Mouse (Mus musculus) neural tube, postnatal 0 days (tissue): ENCODE results near the gene Gzmn. TPM values are rescaled to one million over a fixed set of nuclear protein-coding genes. Genes with fewer than 3 reads are reported as not detected.

Experiments
- polyA plus RNA-seq: library from polyadenylated mRNA; unstranded; fragments of >200 nt; fragmentation: Nextera tagmentation; extraction: Ambion mirVana; gene quantifications from 2 replicates; pipeline ENCODE4 v1.2.1, GENCODE M21; 2015

The Gzmn gene
- polyA plus RNA-seq = not detected in 2 replicates

GRCm38 (mm10) chr14:56174499-56174898 lies at the start of gene Gzmn:
Gene Gzmn, minus strand, starts transcription at chr14:56174599.

GRCm38 (mm10) chr14:56211317-56211716 lies 36.9 kb upstream of the Gzmn start, which contains the start of gene Gzmf:
Gene Gzmf, minus strand, starts transcription at chr14:56211417.

DNA sequence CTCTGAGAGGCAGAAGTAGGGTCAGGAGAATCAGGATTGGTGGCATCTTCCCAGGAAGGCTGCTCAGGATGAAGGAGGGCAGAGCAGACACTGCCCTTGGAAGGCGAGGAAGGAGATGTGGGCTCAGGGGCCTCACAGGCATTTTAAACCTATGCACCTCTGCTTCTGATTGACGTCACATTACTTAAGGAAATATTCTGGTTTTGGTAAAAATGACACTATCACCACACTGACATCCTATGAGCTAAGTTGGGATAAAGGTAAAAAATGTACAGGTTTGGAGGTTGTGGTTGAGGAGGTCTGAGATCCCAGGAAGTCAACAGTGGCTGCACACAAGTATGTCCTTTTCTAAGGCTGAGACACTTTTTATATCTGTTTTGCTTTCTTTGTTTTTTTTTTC lies 14.9 kb downstream of the Gzmn start, which contains the start of gene Gzmg:
Gene Gzmg (minus strand): TSS at position 101 of the 400 bp plus-strand sequence.

DNA sequence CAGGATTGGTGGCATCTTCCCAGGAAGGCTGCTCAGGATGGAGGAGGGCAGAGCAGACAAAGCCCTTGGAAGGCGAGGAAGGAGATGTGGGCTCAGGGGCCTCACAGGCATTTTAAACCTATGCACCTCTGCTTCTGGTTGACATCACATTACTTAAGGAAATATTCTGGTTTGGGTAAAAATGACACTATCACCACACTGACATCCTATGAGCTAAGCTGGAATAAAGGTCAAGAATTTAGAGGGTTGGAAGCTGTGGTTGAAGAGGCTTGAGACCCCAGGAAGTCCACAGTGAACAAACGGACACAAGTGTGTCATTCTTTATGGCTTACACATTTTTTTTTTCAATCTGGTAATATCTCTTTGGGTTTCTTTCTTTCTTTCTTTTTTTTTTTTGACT lies 41.9 kb downstream of the Gzmn start, which contains the start of gene Gzmd:
Gene Gzmd (minus strand): TSS at position 101 of the 400 bp plus-strand sequence.

GRCm38 (mm10) chr14:56120525-56120924 lies 53.9 kb downstream of the Gzmn start, which contains the start of gene Gzme:
Gene Gzme, minus strand, starts transcription at chr14:56120625.

Other genes starting within 250 kb of the Gzmn start
- 0.43 and 0.57 TPM in 2 replicates for gene Cma1, start 229.9 kb downstream of the Gzmn start, polyA plus RNA-seq
- gene Cma2, start 223.6 kb downstream of the Gzmn start, polyA plus RNA-seq = not detected in 2 replicates
- gene Mcpt1, start 156.6 kb downstream of the Gzmn start, polyA plus RNA-seq = not detected in 2 replicates
- gene Mcpt9, start 144.1 kb downstream of the Gzmn start, polyA plus RNA-seq = not detected in 2 replicates
- gene Mcpt2, start 132.6 kb downstream of the Gzmn start, polyA plus RNA-seq = not detected in 2 replicates
- 0.14 TPM in 1 of 2 replicates, not detected in the other for gene Mcpt4, start 112.3 kb downstream of the Gzmn start, polyA plus RNA-seq
- not detected in 2 replicates for gene Mcpt8, start 89.3 kb downstream of the Gzmn start, polyA plus RNA-seq
- gene Ctsg, start 72.0 kb downstream of the Gzmn start, polyA plus RNA-seq = not detected in 2 replicates
- not detected in 2 replicates for gene Gzme, start 54.0 kb downstream of the Gzmn start, polyA plus RNA-seq
- not detected in 2 replicates for gene Gzmd, start 42.0 kb downstream of the Gzmn start, polyA plus RNA-seq
- gene Gzmg, start 15.0 kb downstream of the Gzmn start, polyA plus RNA-seq = not detected in 2 replicates
- not detected in 2 replicates for gene Gzmf, start 36.8 kb upstream of the Gzmn start, polyA plus RNA-seq
- gene Gzmc, start 60.1 kb upstream of the Gzmn start, polyA plus RNA-seq = 0.30 TPM in 1 of 2 replicates, not detected in the other
- not detected in 2 replicates for gene Gzmb, start 87.7 kb upstream of the Gzmn start, polyA plus RNA-seq
- 0.14 and 0.20 TPM in 2 replicates for gene Atp12a, start 190.5 kb upstream of the Gzmn start, polyA plus RNA-seq
- 0.45 and 1.2 TPM in 2 replicates for gene Rnf17, start 228.0 kb upstream of the Gzmn start, polyA plus RNA-seq